Mouse (Mus musculus): ENCODE measurements around the gene Ptgds. TPM values are rescaled to one million over a fixed set of nuclear protein-coding genes. Genes with fewer than 3 reads are reported as not detected.
A peak's percentile ranks its signal among the peaks of the same experiment; 100 is the strongest.

Gene Ptgds
- polyA plus RNA-seq (2015; fragmentation: Nextera tagmentation; extraction: Ambion mirVana) = 50.3 and 50.5 TPM in 2 replicates

- Histone ChIP-seq H3K4me2 (no peak within 1 kb of the TSS), H3K4me3 (no peak within 1 kb of the TSS), H3K9ac (no peak within 1 kb of the TSS), H3K9me3 (no peaks in the 10 kb centered on the region), H3K27me3 (0 out of 2 replicates have a peak, but pooled peaks cover 2% of the 10 kb centered on the region), H3K36me3 (no peaks in the 10 kb centered on the region), H3K4me1 (replicated peaks) (peaks cover 27% of the 10 kb centered on the region), H3K27ac (peak within 1 kb of the TSS; percentile 73)
- ATAC-seq (ENCODE audit: low FRiP score) = no peak
- 61% methylated on average over 6 of the region's 6 CpGs for WGBS
Observed at GRCm38 (mm10) chr2:25469969-25470368, at the start of gene Ptgds. Gene Ptgds (minus strand): TSS chr2:25470046.

DNA sequence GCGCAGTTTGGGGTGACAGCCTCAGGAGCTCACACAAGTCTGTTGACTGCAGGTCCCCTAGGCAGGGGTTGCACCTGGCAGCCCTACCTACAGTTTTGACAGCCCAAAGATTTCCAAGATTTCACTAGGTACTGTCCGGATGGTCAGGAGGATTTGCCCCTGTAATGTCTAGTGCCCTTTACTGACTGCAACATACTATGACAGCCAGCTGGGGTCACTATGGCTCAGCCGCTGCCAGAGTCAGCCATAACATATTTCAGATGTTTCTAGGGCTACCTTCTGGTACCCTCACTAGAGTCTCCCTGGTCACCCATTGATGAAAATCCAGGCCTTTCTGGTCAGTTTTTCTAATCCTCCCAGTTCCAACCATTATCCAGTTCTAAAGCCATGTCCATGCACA lies 40.1 kb upstream of the Ptgds start:
- WGBS = 68% methylated on average over 3 of the region's 3 CpGs
- Histone ChIP-seq H3K27ac (no peak overlapping the region), H3K27me3 (no peaks in the 10 kb centered on the region), H3K4me2 (no peak overlapping the region), H3K4me3 (no peak overlapping the region), H3K9ac (no peak overlapping the region), H3K36me3 (peaks cover 22% of the 10 kb centered on the region), H3K4me1 (replicated peaks) (no peaks in the 10 kb centered on the region), H3K9me3 (no peaks in the 10 kb centered on the region)
- ATAC-seq (ENCODE audit: low FRiP score) = no peak

DNA sequence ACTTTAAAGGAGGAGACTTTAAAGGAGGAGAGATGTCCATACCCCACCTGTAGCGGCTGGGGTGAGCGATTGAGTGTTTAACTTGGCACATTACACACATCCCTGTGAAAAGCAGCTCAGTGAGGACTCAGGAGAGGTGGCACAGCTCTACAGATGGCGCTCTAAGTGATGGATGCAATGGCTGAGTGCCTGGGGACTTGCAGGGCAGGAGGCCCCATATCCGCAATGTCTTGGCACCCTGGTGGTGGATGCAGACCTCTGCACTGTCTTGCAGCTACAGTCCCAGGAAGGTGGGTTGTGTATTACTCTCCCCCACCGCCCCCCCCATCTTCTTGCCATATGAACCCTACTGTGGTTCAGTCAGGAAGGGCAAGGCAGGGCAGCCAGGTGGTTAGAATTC lies 37.1 kb upstream of the Ptgds start:
- H3K4me2 ChIP-seq = no peak overlapping the region
- ATAC-seq (ENCODE audit: low FRiP score) = no peak
- H3K36me3 ChIP-seq = peaks cover 47% of the 10 kb centered on the region
- H3K9ac ChIP-seq = no peak overlapping the region
- H3K27ac ChIP-seq = no peak overlapping the region
- WGBS = 40% methylated on average over 5 of the region's 5 CpGs
- peaks cover 6% of the 10 kb centered on the region for H3K4me1 ChIP-seq (replicated peaks)
- H3K27me3 ChIP-seq = no peaks in the 10 kb centered on the region
- H3K9me3 ChIP-seq = no peaks in the 10 kb centered on the region
- no peak overlapping the region for H3K4me3 ChIP-seq

GRCm38 (mm10) chr2:25505860-25506259 lies 36.0 kb upstream of the Ptgds start:
- Histone ChIP-seq H3K36me3 (peaks cover 47% of the 10 kb centered on the region), H3K4me1 (replicated peaks) (peaks cover 14% of the 10 kb centered on the region), H3K4me2 (no peak overlapping the region), H3K9ac (no peak overlapping the region), H3K27me3 (no peaks in the 10 kb centered on the region), H3K27ac (no peak overlapping the region), H3K9me3 (no peaks in the 10 kb centered on the region), H3K4me3 (no peak overlapping the region)
- WGBS = 88% methylated on average over 4 of the region's 4 CpGs
- ATAC-seq (ENCODE audit: low FRiP score) = no peak

DNA sequence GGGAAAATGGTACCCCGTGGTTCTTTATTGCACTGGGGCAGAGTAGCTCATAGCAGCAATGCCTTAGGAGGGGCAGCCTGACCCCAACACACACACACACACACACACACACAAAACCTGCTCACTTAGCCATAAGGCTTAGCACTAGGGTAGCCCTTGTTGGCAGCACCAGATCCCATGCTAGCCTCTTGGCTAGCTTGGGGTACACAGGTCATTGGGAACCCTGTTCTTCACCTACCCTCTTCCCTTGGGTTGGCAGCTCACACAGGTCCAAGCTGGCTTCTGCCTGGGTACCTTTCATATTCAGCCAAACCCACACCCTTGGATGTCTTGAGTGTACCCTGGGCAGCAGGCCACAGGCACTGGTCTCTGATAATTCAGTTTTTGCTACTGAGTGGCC lies 35.2 kb upstream of the Ptgds start:
- WGBS = 100% methylated on average over 1 of the region's 1 CpGs
- Histone ChIP-seq H3K9me3 (no peaks in the 10 kb centered on the region), H3K36me3 (peaks cover 47% of the 10 kb centered on the region), H3K27ac (no peak overlapping the region), H3K9ac (no peak overlapping the region), H3K4me2 (no peak overlapping the region), H3K4me1 (replicated peaks) (peaks cover 18% of the 10 kb centered on the region), H3K4me3 (no peak overlapping the region), H3K27me3 (no peaks in the 10 kb centered on the region)
- no peak for ATAC-seq (ENCODE audit: low FRiP score)

- Histone ChIP-seq H3K9ac (no peak overlapping the region), H3K4me2 (no peak overlapping the region), H3K9me3 (no peaks in the 10 kb centered on the region), H3K27ac (no peak overlapping the region), H3K4me1 (replicated peaks) (peaks cover 19% of the 10 kb centered on the region), H3K4me3 (no peak overlapping the region), H3K27me3 (no peaks in the 10 kb centered on the region), H3K36me3 (peaks cover 47% of the 10 kb centered on the region)
- WGBS = 93% methylated on average over 19 of the region's 19 CpGs
- ATAC-seq (ENCODE audit: low FRiP score) = no peak
Observed at GRCm38 (mm10) chr2:25504538-25504937, 34.7 kb upstream of the Ptgds start.

GRCm38 (mm10) chr2:25502726-25503125 lies 32.9 kb upstream of the Ptgds start:
- no peak overlapping the region for H3K4me2 ChIP-seq
- H3K9ac ChIP-seq = no peak overlapping the region; the same call in 1 of the 2 replicates
- H3K4me3 ChIP-seq = no peak overlapping the region
- WGBS = 95% methylated on average over 3 of the region's 3 CpGs
- H3K27me3 ChIP-seq = no peaks in the 10 kb centered on the region
- peaks cover 19% of the 10 kb centered on the region for H3K4me1 ChIP-seq (replicated peaks)
- H3K9me3 ChIP-seq = no peaks in the 10 kb centered on the region
- H3K36me3 ChIP-seq = peaks cover 47% of the 10 kb centered on the region
- no peak for ATAC-seq (ENCODE audit: low FRiP score)
- no peak overlapping the region for H3K27ac ChIP-seq

DNA sequence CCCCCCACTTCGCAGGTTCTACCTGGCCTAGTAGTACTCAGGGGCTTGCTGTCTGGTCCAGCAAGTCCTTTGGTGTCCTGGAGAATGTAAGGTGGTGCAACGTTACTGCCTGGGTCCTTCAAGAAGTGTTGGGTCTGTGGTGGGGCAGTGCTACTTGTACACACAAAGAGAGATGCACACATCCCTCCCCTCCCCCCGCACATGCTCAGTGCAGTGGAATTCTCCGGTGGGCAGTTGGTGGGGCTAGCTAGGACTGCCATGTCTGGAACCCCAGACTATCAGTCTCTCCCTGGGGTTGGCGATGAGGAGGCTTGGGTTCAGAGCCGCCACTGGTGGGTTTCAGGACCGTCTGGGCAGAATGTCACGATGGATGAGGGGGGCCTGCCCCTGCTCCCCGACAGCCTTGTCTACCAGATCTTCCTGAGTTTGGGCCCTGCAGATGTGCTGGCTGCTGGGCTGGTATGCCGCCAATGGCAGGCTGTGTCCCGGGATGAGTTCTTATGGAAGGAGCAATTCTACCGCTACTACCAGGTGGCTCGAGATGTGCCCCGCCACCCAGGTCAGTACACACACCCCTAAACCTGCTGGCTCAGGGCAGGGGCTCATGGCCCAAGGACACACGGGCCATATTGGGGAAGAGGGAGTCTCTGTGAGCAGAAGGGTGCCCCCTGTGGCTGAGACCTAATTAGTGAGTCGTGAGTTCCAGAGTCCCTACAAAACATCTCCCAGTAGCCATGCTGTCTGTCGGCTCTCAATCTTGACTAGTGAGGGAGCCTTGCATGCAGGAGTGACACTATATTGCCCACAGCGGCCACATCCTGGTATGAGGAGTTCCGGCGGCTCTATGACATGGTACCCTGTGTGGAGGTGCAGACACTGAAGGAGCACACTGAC lies 32.0 kb upstream of the Ptgds start, which contains the start of gene C8g:
Gene C8g (minus strand): TSS at position 127 of the 894 bp plus-strand sequence.
- peak; percentile 2; the same call in 1 of the 2 replicates for ATAC-seq (ENCODE audit: low FRiP score)
- peak within 1 kb of the TSS; percentile 100 for H3K4me2 ChIP-seq
- H3K27me3 ChIP-seq = no peaks in the 10 kb centered on the region
- peaks cover 19% of the 10 kb centered on the region for H3K4me1 ChIP-seq (replicated peaks)
- H3K4me3 ChIP-seq = peak within 1 kb of the TSS; percentile 90
- peaks cover 45% of the 10 kb centered on the region for H3K36me3 ChIP-seq
- peak within 1 kb of the TSS; percentile 98 for H3K9ac ChIP-seq
- 75% methylated on average over 20 of the region's 20 CpGs for WGBS
- no peaks in the 10 kb centered on the region for H3K9me3 ChIP-seq
- peak within 1 kb of the TSS; percentile 89 for H3K27ac ChIP-seq

GRCm38 (mm10) chr2:25500576-25501405 lies 30.9 kb upstream of the Ptgds start, which contains the start of gene Fbxw5:
Gene Fbxw5 (plus strand): TSS chr2:25500750.
- peaks cover 34% of the 10 kb centered on the region for H3K36me3 ChIP-seq
- H3K4me2 ChIP-seq = peak within 1 kb of the TSS; percentile 100
- H3K27me3 ChIP-seq = no peaks in the 10 kb centered on the region
- peak within 1 kb of the TSS; percentile 89 for H3K27ac ChIP-seq
- WGBS = 2% methylated on average over 34 of the region's 44 CpGs
- peak; percentile 86 for ATAC-seq (ENCODE audit: low FRiP score)
- H3K4me3 ChIP-seq = peak within 1 kb of the TSS; percentile 90
- H3K9ac ChIP-seq = peak within 1 kb of the TSS; percentile 98
- no peaks in the 10 kb centered on the region for H3K9me3 ChIP-seq
- peaks cover 19% of the 10 kb centered on the region for H3K4me1 ChIP-seq (replicated peaks)

- Histone ChIP-seq H3K36me3 (peaks cover 28% of the 10 kb centered on the region), H3K4me2 (peak overlapping the region; percentile 100), H3K9ac (peak overlapping the region; percentile 66; the same call in 1 of the 2 replicates), H3K27me3 (no peaks in the 10 kb centered on the region), H3K4me3 (peak overlapping the region; percentile 90), H3K27ac (peak overlapping the region; percentile 73), H3K4me1 (replicated peaks) (peaks cover 19% of the 10 kb centered on the region), H3K9me3 (no peaks in the 10 kb centered on the region)
- peak; percentile 53 for ATAC-seq (ENCODE audit: low FRiP score)
- 70% methylated on average over 6 of the region's 6 CpGs for WGBS
Observed at GRCm38 (mm10) chr2:25500071-25500575, 30.3 kb upstream of the Ptgds start.

- Histone ChIP-seq H3K27ac (no peak overlapping the region), H3K4me1 (replicated peaks) (peaks cover 19% of the 10 kb centered on the region), H3K4me3 (no peak overlapping the region), H3K36me3 (peaks cover 15% of the 10 kb centered on the region), H3K9me3 (no peaks in the 10 kb centered on the region), H3K27me3 (no peaks in the 10 kb centered on the region), H3K4me2 (no peak overlapping the region), H3K9ac (no peak overlapping the region)
- ATAC-seq (ENCODE audit: low FRiP score) = no peak
- WGBS = 74% methylated on average over 15 of the region's 15 CpGs
Observed at GRCm38 (mm10) chr2:25498622-25499478, 29.0 kb upstream of the Ptgds start.
